Mouse (Mus musculus): ENCODE results near the gene Bcs1l. TPM values are rescaled to one million over a fixed set of nuclear protein-coding genes. Genes with fewer than 3 reads are reported as not detected.
A peak's percentile ranks its signal among the peaks of the same experiment; 100 is the strongest.

The Bcs1l gene
- 10 to 100 TPM; 20.6 to 21.6 TPM for total RNA-seq (2021)
- long read RNA-seq, experiment 1, transcript Bcs1l-203 (8 exons, 1,488 nt): major isoform, 20 of 32 reads
- long read RNA-seq, experiment 1, partial matches to known transcripts: 4 of 32 reads
- long read RNA-seq, experiment 1, other reads (novel, unspliced or antisense): 7 of 32 reads
- long read RNA-seq, experiment 2, transcript Bcs1l-203 (8 exons, 1,488 nt): major isoform, 13 of 16 reads
- long read RNA-seq, experiment 2, partial matches to known transcripts: 1 of 16 reads
- long read RNA-seq, experiment 2, other reads (novel, unspliced or antisense): 2 of 16 reads

DNA sequence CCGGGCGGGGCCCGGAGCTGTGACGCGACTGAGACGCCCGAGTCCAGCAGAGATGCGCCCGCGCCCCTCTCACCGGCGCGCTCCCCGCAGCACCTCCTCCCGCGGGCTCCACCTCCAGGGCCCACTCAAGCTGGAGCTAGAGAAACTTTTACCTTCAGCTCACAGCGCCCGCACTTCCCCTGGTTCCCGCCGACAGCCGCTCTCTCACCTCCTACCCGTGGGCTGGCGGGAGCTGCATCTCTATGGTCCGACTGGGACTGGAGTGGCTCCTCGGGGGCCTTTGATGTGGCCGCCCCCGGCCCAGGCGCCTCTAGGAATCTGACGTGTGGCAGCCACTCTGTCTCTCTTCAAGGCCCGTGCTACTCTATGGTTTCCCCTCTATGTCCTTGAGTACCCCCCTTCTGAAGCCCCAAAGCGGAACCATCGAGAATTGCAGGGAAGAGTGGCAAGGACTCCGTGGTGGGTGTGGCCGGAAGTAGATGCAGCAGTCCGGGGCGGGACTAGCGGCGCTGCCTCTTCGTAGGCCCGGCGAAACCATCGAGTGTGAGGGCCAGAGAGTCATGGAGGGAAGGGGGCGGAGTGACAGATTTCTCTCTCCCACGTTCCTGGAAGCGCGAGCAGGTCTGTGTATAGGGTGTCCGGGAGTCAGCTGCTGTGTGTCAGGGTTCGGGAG lies at the start of gene Bcs1l, which contains the start of gene Zfp142:
TSS of gene Bcs1l (plus strand) at position 517 of the 673 bp plus-strand sequence.
TSS of gene Zfp142 (minus strand) at position 474 of the 673 bp plus-strand sequence.
- peak; percentile 99 for DNase-seq (ENCODE audit: low spot score)

DNA sequence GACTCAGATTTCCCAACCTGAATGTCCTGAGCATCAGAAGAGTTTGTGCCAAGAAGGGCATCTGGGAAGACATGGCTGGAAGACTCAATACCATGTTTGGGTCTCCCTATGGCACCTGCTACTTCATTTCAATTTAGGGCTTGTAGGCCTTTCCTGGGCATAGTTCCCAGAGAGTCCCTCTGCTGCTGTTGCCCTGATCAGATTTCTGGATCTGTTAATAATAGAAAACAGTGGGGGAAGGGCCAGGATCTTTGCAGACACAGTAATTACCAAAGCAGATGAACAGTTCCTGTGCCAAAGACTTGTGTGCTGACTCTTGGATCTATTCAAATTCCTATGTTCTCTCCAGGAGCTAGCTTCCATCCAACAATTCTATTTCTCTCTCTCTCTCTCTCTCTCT lies 49.4 kb upstream of the Bcs1l start:
- DNase-seq (ENCODE audit: low spot score): peak; percentile 90

DNA sequence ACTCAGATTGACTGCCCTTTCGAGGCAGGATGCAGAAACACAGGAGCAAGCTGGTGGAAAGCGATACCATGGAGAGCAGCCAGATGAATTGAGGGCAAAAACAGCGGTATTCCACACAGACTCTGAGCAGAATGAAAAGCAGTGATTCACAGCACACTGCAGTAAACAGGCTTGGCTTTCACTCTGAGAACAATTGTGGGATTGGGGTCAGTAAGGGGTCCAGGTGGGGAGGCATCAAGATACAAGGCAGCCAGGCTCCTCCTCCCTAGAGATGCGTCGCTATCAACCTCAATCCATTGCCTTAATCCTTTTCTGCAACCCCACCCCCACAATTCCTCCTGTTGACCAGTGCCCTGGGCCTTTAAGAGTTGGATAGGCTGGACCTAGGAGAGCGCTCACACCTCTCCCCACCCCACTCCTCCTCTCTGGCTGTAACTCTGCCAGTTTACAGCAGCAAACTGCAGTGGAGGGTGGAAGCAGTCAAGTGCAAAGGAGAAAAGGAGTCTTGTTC lies 45.6 kb upstream of the Bcs1l start, which contains the start of gene Plcd4:
TSS of gene Plcd4 (plus strand) at position 438 of the 511 bp plus-strand sequence.
- DNase-seq (ENCODE audit: low spot score): peak; percentile 50

DNA sequence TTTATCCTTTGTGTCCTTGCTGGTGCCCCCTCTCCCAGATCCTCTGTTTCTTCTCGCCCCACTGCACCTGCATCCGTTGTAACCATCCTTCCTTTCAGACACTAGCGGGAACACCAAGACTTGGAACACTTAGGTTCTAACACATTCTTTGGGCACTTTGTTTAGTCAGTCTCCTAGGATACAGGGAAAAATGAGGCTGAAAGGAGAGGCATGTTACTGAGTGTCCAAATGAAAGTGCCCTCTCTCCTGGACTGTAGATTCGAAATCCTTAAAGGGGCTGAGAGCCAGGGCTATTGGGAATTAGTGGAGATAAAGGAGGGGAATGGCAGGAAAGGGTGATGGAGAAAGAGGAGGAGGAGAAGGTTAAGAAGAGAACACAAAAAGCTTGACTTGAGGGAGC lies 43.9 kb upstream of the Bcs1l start, which contains the start of gene Usp37:
TSS of gene Usp37 (minus strand) at position 101 of the 400 bp plus-strand sequence.
- no peak for DNase-seq (ENCODE audit: low spot score)

DNA sequence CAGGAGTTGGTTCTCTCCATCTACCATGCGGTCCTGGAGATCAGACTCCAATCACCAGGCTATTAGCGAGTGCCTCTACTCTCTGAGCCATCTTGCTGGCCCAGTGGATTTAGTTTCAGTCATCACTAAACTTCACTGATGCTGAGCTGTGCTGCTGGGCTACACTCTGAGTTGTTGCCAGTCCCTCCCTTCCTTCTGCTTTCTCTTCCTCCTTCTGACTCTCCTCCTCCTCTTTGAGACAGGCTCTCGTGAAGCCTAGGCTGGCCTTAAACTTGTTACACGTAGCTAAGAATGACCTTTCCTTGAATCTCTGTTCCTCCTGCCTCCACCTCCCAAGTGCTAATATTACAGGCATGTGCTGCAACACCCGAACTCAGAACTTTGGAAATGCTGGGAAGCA lies 29.0 kb upstream of the Bcs1l start:
- no peak for DNase-seq (ENCODE audit: low spot score)

DNA sequence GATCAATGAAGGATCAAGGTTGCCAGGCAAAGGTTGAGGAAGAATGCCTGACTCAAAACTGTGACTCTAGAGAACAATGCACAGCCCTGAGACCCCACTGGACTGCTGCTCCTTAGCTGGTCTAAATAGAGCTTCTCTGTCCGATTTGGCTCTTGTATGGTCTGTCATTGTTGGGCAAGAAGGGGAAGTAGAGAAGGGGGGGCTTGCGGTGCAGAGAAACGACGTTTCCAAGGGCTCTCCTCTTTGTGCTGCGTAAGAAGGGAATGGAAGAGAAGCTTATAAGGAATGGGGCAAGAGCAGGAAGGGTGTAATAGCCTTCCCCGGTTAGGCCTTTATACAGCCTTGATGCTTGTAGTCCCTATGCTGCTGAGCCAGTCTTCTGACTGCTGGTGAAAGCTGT lies 22.3 kb upstream of the Bcs1l start:
- DNase-seq (ENCODE audit: low spot score): no peak

DNA sequence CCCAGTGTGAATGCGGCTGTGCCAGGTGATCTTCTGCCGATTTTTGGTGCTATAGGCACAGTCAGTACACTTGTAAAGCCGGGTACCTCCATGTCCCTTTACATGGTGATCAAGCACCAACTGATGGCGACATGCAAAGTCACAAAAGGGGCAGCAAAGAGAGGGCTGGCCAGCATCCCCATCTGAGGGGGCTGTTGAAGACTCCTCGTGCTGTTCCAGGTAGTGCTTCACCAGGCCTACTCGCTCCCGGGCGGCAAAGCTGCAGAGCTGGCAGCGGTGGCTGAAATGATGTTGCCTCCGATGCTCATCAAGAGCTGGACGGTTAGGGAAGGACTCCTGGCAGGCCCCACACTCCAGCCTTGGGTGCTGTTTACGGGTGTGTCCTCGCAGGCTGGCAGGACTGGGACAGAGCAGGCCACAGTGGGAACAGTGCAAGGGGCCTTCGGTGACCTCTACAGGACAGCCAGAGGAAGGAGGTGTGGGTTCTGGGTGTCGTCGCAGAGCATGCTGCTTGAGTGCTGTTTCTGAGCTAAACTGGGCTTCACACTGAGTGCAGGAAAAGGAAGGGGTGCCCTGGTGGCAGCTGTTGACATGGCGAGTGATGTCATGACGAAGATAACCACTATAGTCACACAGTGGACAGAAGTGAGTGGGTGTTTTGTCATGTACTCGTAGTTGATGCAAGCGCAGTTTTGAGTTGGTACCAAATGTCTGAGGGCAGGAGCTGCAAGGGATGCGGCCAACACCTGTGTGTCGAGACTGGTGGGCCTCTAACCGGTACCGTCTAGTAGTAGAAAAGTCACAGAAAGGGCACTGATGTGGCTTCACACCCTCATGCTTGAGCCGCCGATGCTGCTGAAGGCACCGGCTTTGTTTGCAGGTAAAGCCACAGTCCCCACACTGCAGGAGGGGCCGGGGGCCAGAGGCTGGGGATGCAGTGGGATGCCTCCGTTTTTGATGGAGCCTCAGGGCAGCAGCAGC lies 18.1 kb upstream of the Bcs1l start:
- no peak for DNase-seq (ENCODE audit: low spot score)

DNA sequence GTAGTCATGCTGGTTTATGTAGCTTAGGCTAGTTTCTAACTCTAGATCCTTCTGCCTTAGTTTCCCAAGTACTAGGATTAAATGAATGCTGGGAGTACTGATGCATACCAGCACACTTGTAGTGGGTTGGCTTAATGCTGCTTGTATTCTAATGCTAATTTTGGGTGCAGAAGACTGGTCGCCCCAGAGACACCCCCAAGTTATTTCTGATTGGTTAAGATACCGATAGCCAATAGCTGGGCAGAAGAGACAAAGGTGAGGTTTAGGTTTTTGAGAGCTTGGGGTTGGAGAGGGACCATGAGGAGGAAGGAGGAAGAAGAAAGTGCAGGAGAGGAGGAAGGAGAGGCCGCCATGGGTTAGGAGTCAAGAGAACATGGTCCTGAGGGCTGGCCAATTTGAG lies 5.5 kb upstream of the Bcs1l start:
- DNase-seq (ENCODE audit: low spot score): no peak

DNA sequence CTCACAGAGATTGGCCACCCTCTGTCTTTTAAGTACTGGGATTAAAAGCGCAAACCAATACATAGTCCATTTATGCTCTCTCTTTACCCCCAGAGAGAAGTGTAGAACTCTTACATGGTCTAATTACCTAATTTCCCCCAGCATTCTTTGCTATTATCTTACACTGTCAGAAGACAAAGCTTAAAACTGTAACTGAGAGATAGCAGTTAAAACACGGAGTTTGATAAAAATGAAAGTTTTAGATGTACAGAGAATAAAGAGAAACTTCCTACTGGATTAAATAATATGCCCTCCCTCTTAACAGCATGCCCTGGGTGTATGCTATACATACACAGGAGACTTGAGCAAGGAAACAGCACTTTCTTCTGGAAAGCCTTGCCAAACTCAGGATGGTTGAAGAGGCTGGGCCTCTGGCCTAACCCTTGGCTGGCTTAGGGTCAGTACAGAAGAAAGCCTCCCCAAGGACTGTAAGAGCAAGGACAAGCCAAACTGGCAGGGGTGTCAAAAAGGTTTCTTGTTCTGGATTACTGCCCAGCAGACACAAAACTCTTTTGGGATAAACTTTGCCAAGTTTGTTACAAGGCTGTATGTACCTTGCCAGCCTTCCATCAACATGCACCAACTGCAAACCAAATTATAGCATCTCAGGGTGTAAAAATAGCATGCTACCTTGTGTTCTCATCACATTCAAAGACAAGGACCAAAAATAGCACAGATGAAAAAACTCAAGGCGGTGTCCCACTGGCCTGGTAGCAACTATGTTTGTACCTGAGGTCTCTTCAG lies 3.3 kb upstream of the Bcs1l start:
- DNase-seq (ENCODE audit: low spot score): peak; percentile 69

DNA sequence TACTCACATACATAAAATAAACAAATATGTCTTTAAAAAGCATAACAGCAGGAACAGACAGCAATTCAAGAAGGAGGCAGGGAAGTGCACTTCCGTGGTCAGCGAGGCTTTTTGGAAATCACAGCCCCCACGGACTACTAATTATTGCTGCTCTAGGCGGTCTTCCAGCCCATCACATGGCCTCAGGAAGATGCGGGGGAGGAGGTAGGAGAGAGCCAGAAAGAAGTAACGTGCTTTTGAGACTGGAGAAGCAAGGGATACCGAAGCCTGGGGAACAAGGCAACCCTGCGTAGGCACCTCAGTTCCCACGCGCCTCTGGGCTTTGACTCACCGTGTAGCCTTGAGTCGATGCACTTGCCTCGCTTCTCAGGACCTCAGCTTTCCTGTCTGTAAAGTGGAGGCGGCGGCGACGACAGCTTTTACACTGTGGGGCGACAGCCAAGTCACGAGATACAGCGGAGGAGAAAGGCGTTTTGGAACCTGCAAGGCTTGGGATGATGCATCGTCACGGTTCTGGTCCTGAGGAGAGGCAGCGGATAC lies 786 bp upstream of the Bcs1l start:
- no peak for DNase-seq (ENCODE audit: low spot score)

DNA sequence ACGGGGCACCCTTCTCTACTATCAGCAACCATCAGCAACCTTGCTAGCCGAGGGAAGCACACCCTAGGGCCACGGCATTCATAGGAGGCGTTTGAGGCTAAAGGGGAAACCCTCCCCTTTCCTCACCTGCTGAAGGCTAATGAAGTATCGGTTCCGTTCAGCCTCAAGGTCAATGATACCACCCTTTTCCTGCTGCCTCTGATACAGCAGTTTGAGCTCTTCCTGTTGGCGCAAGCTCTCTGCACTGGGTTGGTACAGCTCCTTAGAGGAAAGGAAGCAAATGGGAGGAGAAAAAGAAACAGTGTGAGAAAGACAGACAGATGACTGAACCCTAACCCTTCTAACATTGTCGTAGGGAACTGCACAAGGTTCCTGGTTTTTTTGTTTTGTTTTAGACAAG lies 6.3 kb downstream of the Bcs1l start:
- no peak for DNase-seq (ENCODE audit: low spot score)

DNA sequence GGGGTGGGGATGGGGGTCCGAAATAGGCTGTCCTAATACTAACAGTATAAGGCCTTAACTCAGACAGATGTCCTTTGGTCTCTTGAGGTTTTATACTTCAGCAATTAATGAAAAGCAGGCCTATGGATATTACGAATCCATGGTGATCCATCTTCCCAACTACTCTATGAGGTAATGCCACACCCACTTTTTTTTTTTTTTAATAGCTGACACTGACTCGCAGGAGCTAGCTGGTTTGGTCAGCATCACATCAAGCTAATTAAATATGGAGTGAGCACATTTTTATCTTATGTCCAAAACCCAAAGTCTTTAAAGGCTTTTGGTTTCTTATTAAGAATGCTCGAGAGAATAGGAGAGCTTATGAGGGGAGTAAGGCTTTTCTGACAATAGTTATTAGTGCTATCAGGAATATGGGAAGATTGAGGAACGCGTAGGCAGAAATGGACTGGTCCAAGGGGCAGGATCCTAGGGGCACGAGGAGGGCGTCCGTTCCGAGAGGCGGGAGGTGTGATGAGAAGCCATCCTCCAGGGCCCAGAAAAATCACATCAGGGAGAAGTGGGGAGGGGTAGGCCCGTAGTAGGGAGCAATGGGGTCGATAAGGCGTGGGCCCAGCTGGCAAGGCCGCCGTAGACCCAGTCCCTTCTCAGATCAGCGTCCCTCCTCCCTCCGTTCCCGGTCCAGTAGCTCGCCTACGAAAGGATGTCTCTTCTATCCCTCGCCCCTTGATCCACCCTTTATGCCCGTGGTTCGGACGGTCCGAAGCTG lies 12.6 kb downstream of the Bcs1l start:
- no peak for DNase-seq (ENCODE audit: low spot score)

DNA sequence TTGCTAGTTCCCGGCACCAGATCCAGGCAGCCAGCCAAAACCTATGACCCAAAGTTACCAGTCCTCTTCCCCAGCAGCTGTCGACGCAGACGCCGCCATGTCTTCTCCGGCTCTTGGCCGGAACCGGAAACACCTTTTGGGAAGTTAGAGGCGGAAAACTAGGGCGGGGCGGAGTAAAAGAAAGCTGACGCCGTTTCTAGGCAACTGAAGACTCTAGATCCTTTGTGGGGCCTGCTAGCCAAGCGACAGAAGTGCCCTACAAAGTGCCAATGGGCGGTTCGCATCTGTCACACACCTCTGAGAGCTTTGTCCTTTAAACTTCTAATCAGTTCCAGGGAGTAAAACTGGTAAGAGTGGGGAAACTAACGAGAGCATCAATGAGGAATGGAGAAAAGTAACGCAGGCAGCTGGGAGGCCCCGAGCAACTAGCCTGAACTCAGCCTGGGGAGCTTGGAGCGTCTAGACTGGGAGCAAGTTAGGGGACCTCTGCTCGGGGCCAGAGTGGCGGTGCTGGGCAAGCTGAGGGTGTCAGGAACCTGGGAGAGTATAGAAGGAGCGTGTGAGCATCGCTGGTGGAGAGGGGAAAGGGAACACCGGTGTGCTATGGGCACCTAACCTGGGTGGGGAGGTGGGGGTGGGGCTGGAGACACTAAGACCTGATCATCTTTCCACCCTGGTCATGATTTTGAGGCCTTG lies 13.3 kb downstream of the Bcs1l start, which contains the start of the genes Rnf25 and Stk36:
TSS of gene Rnf25 (minus strand) at position 131 of the 696 bp plus-strand sequence.
TSS of gene Stk36 (plus strand) at position 179 of the 696 bp plus-strand sequence.
- peak; percentile 87 for DNase-seq (ENCODE audit: low spot score)

DNA sequence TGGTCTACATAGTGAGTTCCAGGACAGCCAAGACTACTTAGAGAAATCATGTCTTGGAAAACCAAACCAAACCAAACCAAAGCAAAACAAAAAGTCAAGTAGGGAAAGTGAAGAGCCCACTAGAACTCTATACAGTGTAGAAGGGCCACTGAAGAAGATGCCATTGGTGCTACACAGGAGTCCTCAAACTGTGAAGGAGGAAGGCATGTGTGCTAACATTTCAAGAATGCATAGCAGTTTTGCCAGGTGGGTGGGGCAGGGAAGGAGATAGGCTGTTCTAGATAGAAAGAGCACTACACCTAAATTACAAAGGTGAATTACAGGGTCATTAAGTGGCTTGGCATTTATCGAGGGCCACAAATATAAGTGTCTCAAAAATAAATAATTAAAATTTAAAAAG lies 36.1 kb downstream of the Bcs1l start:
- DNase-seq (ENCODE audit: low spot score): no peak

DNA sequence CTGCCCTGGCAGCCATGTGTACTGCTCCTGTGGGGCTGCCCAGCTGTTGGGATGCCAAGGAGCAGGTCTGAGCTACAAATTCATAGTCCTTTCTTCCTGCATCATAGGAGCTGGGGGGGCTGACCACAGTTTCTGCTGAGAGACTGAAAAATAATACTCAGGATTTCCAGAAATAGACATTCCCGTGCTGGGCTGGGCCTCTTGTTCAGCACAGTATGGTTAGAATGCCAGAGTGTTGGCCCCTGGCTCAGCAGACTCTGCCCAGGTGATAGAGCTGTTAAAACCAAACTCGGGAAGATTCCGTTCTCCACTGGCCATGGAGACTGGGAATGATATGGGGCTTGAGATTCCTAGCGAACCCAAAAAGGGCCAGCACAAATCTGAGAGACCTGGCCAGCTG lies 38.0 kb downstream of the Bcs1l start:
- no peak for DNase-seq (ENCODE audit: low spot score)

DNA sequence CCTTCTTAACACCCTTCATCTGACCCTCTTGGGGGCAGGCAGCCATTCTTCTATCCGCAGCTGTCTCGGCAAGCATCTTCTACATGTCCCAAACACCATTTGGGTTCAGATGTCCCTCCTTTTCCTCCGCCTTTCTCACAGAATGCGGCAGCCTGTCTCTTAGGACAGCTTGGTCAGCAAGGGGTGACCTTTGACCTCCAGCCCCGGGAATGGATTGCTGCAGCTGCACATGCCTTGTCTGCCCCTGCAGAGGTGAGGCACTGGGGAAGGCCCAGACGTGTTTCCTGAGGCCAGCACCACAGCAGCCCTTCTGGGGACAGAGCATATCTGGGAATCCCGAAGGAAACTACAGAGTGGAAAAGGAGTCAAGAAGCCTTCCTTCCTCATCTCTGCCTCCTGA lies 39.9 kb downstream of the Bcs1l start:
- no peak for DNase-seq (ENCODE audit: low spot score)

DNA sequence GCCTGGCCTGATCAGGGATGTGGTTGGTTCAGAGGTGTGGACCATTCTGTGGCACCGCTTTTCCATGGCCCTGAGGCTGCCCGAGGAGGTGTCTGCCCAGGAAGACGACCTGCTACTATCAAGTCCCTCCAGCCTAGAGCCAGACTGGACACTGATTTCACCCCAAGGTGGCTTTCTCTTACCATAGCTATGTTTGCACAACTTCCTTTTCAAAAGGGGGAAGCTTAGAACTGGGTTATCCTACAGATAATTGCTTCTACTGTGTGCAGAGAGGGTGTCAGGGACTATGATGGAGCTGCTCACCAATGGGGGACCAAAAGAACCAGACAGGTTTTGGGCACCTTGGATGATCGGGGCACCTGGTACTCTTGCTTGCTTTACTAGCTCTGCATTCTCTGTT lies 44.6 kb downstream of the Bcs1l start:
- no peak for DNase-seq (ENCODE audit: low spot score)

Measured in gastrocnemius, adult 18-20 months (tissue).